Mouse (Mus musculus) CH12.LX (cell line): Measurements from ENCODE around the gene Fam193b. TPM values are rescaled to one million over a fixed set of nuclear protein-coding genes. Genes with fewer than 3 reads are reported as not detected.

Experiments used
- DNase-seq: peaks from one replicate; pipeline ENCODE4 v3.0.0-alpha.2; 2013; ENCODE audit errors: extremely low read depth
- H3K27ac ChIP-seq: 2 replicates; pipeline ENCODE4 v1.5.1; 2012; ENCODE audit warnings: low read depth, mild to moderate bottlenecking, control low read depth, moderate library complexity; ENCODE audit not compliant: insufficient read depth
- H3K27me3 ChIP-seq: replicated peaks from 2 replicates; pipeline ENCODE3; 2012; ENCODE audit warnings: inconsistent platforms
- H3K36me3 ChIP-seq, 2 experiments: replicated peaks in 1 of 2; 2 replicates each; pipeline versions ENCODE3 to v1.6.1; 2012; ENCODE audit warnings: inconsistent platforms in 1 of 2, low read length in 1 of 2, mild to moderate bottlenecking in 1 of 2, mixed read lengths in 1 of 2, moderate library complexity in 1 of 2; ENCODE audit not compliant: control insufficient read depth in 1 of 2, insufficient read depth in 1 of 2
- H3K4me1 ChIP-seq, 2 experiments: 2 replicates each; pipeline ENCODE4 v1.6.1; 2012; ENCODE audit warnings: inconsistent platforms in 1 of 2, moderate library complexity in 1 of 2; ENCODE audit not compliant: insufficient read depth in 2 of 2, control insufficient read depth in 1 of 2
- H3K4me2 ChIP-seq: 2 replicates; pipeline ENCODE4 v1.6.1; 2012; ENCODE audit warnings: low read depth, mild to moderate bottlenecking, control low read depth; ENCODE audit not compliant: poor library complexity, insufficient read depth, severe bottlenecking
- H3K4me3 ChIP-seq, 3 experiments: fragments of 150-350 bp in 1 of 3; sonication (generic) in 1 of 3; replicated peaks in 1 of 3; 2 replicates each; pipeline versions ENCODE3 to v1.5.1; 2011 to 2012; ENCODE audit warnings: low read depth in 2 of 3, low read length in 2 of 3, mild to moderate bottlenecking in 2 of 3, moderate library complexity in 2 of 3, control low read depth in 1 of 3, improper control_type of control experiment in 1 of 3, inconsistent platforms in 1 of 3, mixed read lengths in 1 of 3; ENCODE audit not compliant: poor library complexity in 1 of 3
- H3K79me2 ChIP-seq: replicated peaks from 2 replicates; pipeline ENCODE4 v1.6.1; 2012; ENCODE audit warnings: mild to moderate bottlenecking, moderate library complexity; ENCODE audit not compliant: control insufficient read depth, poor library complexity, insufficient read depth, severe bottlenecking; ENCODE audit errors: extremely low read depth
- H3K9ac ChIP-seq: 2 replicates; pipeline ENCODE4 v1.6.1; 2012; ENCODE audit warnings: low read depth, mild to moderate bottlenecking, control low read depth, moderate library complexity; ENCODE audit not compliant: insufficient read depth
- H3K9me3 ChIP-seq: replicated peaks from 2 replicates; pipeline ENCODE3; 2012; ENCODE audit warnings: low read length, inconsistent platforms, mixed read lengths
- BHLHE40 ChIP-seq: IDR thresholded peaks from 2 replicates; pipeline ENCODE4 v1.6.1; 2011; ENCODE audit warnings: mild to moderate bottlenecking, low read depth, low read length, improper control_type of control experiment
- CHD1 ChIP-seq: IDR thresholded peaks from 2 replicates; pipeline ENCODE4 v1.6.1; 2012; ENCODE audit warnings: low read depth, low read length, improper control_type of control experiment, inconsistent platforms
- CHD2 ChIP-seq: IDR thresholded peaks from 2 replicates; pipeline ENCODE4 v1.6.1; 2011; ENCODE audit warnings: low read length, improper control_type of control experiment
- ELF1 ChIP-seq: IDR thresholded peaks from 2 replicates; pipeline ENCODE4 v1.6.1; 2014; ENCODE audit warnings: low read depth, mild to moderate bottlenecking, inconsistent platforms, low read length, improper control_type of control experiment
- GABPA ChIP-seq: IDR thresholded peaks from 2 replicates; pipeline ENCODE4 v1.6.1; 2012; ENCODE audit warnings: low read depth, low read length, improper control_type of control experiment, inconsistent platforms; ENCODE audit not compliant: insufficient replicate concordance
- JUND ChIP-seq: conservative IDR thresholded peaks from 2 replicates; pipeline ENCODE4 v1.6.1; 2011; ENCODE audit warnings: low read depth, low read length, improper control_type of control experiment
- MAFK ChIP-seq: IDR thresholded peaks from 2 replicates; pipeline ENCODE4 v1.6.1; 2011; ENCODE audit warnings: low read length, improper control_type of control experiment; ENCODE audit not compliant: insufficient replicate concordance
- MEF2A ChIP-seq: IDR thresholded peaks from 2 replicates; pipeline ENCODE4 v1.6.1; 2014; ENCODE audit warnings: low read depth, mild to moderate bottlenecking, inconsistent platforms, low read length, improper control_type of control experiment, borderline replicate concordance
- MXI1 ChIP-seq: IDR thresholded peaks from 2 replicates; pipeline ENCODE4 v1.6.1; 2011; ENCODE audit warnings: mild to moderate bottlenecking, low read depth, low read length, improper control_type of control experiment
- MYC ChIP-seq: IDR thresholded peaks from 2 replicates; pipeline ENCODE4 v1.6.1; 2011; ENCODE audit warnings: low read depth, mild to moderate bottlenecking, improper control_type of control experiment, low read length
- NRF1 ChIP-seq: IDR thresholded peaks from 2 replicates; pipeline ENCODE4 v1.6.1; 2014; ENCODE audit warnings: low read depth, mild to moderate bottlenecking, inconsistent platforms, low read length, improper control_type of control experiment, moderate library complexity
- SIN3A ChIP-seq: IDR thresholded peaks from 2 replicates; pipeline ENCODE4 v1.6.1; 2012; ENCODE audit warnings: low read length, improper control_type of control experiment, inconsistent platforms
- SMC3 ChIP-seq: IDR thresholded peaks from 2 replicates; pipeline ENCODE4 v1.6.1; 2011; ENCODE audit warnings: low read depth, low read length, improper control_type of control experiment
- TBP ChIP-seq: conservative IDR thresholded peaks from 2 replicates; pipeline ENCODE4 v1.6.1; 2011; ENCODE audit warnings: low read depth, low read length, improper control_type of control experiment
- USF2 ChIP-seq: conservative IDR thresholded peaks from 2 replicates; pipeline ENCODE4 v1.6.1; 2011; ENCODE audit warnings: low read depth, low read length, improper control_type of control experiment
- ZMIZ1 ChIP-seq: IDR thresholded peaks from 2 replicates; pipeline ENCODE4 v1.6.1; 2012; ENCODE audit warnings: low read depth, mild to moderate bottlenecking, inconsistent platforms, low read length, improper control_type of control experiment
- ZNF384 ChIP-seq: IDR thresholded peaks from 2 replicates; pipeline ENCODE4 v1.6.1; 2012; ENCODE audit warnings: low read depth, low read length, improper control_type of control experiment, inconsistent platforms
- dilution Hi-C: fragments of 300-500 bp; cut with MboI; formaldehyde crosslinking; loops from 2 replicates; pipeline ENCODE4 v1.14.3; 2020; ENCODE audit warnings: low sequenced_read_pairs; ENCODE audit not compliant: extremely low pct_unique_long_range_greater_than_20kb, extremely low pct_ligation_motif_present
- in situ Hi-C: fragments of 300-500 bp; cut with MboI; formaldehyde crosslinking; loops from 3 replicates; pipeline ENCODE4 v1.14.3; 2019; ENCODE audit warnings: low sequenced_read_pairs, low pct_ligation_motif_present, low pct_unique_long_range_greater_than_20kb, mixed read lengths
- polyA plus RNA-seq: library from polyadenylated mRNA; unstranded; fragments of >175 nt; gene quantifications from 2 replicates; pipeline ENCODE4 v1.2.1, GENCODE M21; 2012; ENCODE audit warnings: low read depth; ENCODE audit not compliant: insufficient read length
- total RNA-seq, 2 experiments: library from RNA; depleted of rRNA; stranded (reverse); fragments of 300-350 nt in 1 of 2; fragments of >200 nt in 1 of 2; gene quantifications; 2 replicates each; pipeline ENCODE4 v1.2.3; 2012 to 2014

Fam193b gene
- total and polyA plus RNA-seq, 3 experiments: 9.2 to 22.4 (median 17.9) TPM

- H3K4me3 ChIP-seq: no peak overlapping the region
- dilution Hi-C loops: no loop called here
- no peak overlapping the region for H3K27ac ChIP-seq
- in situ Hi-C loops: no loop called here
- no peaks in the 10 kb centered on the region for H3K9me3 ChIP-seq
- H3K36me3 ChIP-seq: peaks cover 4 to 39% of the 10 kb centered on the region in 2 experiments
- no peak overlapping the region for H3K4me2 ChIP-seq
- H3K79me2 ChIP-seq: no peaks in the 10 kb centered on the region
- H3K4me1 ChIP-seq: no peaks in the 10 kb centered on the region
- DNase-seq: no peak
- TF ChIP-seq MYC: no peak
- no peak for TF ChIP-seq JUND
- TF ChIP-seq TBP: no peak
- TF ChIP-seq CHD1: no peak
- no peak for TF ChIP-seq CHD2
- no peak for TF ChIP-seq MXI1
- TF ChIP-seq GABPA: no peak
- TF ChIP-seq BHLHE40: no peak
- TF ChIP-seq USF2: no peak
- no peak for TF ChIP-seq ZNF384
- no peak for TF ChIP-seq ELF1
- no peak overlapping the region for H3K9ac ChIP-seq
- H3K27me3 ChIP-seq: peaks cover 32% of the 10 kb centered on the region
Observed at GRCm38 (mm10) chr13:55495702-55496101, 75.2 kb downstream of the Fam193b start.

GRCm38 (mm10) chr13:55494883-55495621, 75.9 kb downstream of the Fam193b start:
- Histone ChIP-seq H3K79me2 (no peaks in the 10 kb centered on the region), H3K4me2 (no peak overlapping the region), H3K4me3 (no peak overlapping the region), H3K27me3 (peaks cover 33% of the 10 kb centered on the region), H3K27ac (no peak overlapping the region), H3K4me1 (no peaks in the 10 kb centered on the region), H3K9me3 (no peaks in the 10 kb centered on the region), H3K9ac (no peak overlapping the region), H3K36me3 (peaks cover 4 to 33% of the 10 kb centered on the region in 2 experiments)
- no peak for DNase-seq
- in situ Hi-C loops (no loop called here), dilution Hi-C loops (no loop called here)
- no peak for TF ChIP-seq MEF2A
- TF ChIP-seq MAFK: no peak
- no peak for TF ChIP-seq SIN3A
- no peak for TF ChIP-seq SMC3
- TF ChIP-seq GABPA: no peak
- no peak for TF ChIP-seq NRF1
- no peak for TF ChIP-seq ZMIZ1
